Mouse (Mus musculus) heart, embryonic 14.5 days (tissue): ENCODE measurements at regions not wholly inside any gene's neighbourhood (a gene's known extent, or its start where the extent isn't known, plus 50 kb on each side); places are given as distances from the start of the nearest gene placed in this dataset.

Experiments used
- ATAC-seq: fragments of 200-750 bp; cut with Nextera tagmentation; 2 replicates; pipeline ENCODE4 v1.8.0; 2017; ENCODE audit warnings: low read depth, moderate TSS enrichment; ENCODE audit not compliant: insufficient number of reproducible peaks, insufficient read depth, low FRiP score
- H3K27ac ChIP-seq, 2 experiments: fragments of 200-500 bp in 1 of 2; fragments of 300-500 bp in 1 of 2; sonication (generic) in 1 of 2; replicated peaks in 1 of 2; 2 replicates each; pipeline ENCODE4 v1.5.1; 2012 to 2014; ENCODE audit warnings: low read depth in 2 of 2, low read length in 2 of 2, control low read depth in 1 of 2, mild to moderate bottlenecking in 1 of 2, mixed read lengths in 1 of 2; ENCODE audit not compliant: control insufficient read depth in 1 of 2, insufficient read depth in 1 of 2
- H3K27me3 ChIP-seq: fragments of 300-500 bp; sonication (generic); 2 replicates; pipeline ENCODE4 v1.6.1; 2014; ENCODE audit warnings: mild to moderate bottlenecking, low read length, control low read depth; ENCODE audit not compliant: control insufficient read depth, insufficient read depth
- H3K36me3 ChIP-seq: fragments of 300-500 bp; sonication (generic); 2 replicates; pipeline ENCODE4 v1.6.1; 2014; ENCODE audit warnings: mild to moderate bottlenecking, control low read depth, low read length, mixed read lengths; ENCODE audit not compliant: control insufficient read depth, insufficient read depth
- H3K4me1 ChIP-seq, 2 experiments: fragments of 200-500 bp in 1 of 2; fragments of 300-500 bp in 1 of 2; sonication (generic) in 1 of 2; 2 replicates each; pipeline ENCODE4 v1.6.1; 2012 to 2014; ENCODE audit warnings: low read length in 2 of 2, control low read depth in 1 of 2, mixed read lengths in 1 of 2; ENCODE audit not compliant: control insufficient read depth in 2 of 2, insufficient read depth in 2 of 2
- H3K4me2 ChIP-seq: fragments of 300-500 bp; sonication (generic); 2 replicates; pipeline ENCODE4 v1.6.1; 2014; ENCODE audit warnings: mild to moderate bottlenecking, low read length
- H3K4me3 ChIP-seq, 2 experiments: fragments of 200-500 bp in 1 of 2; fragments of 300-500 bp in 1 of 2; sonication (generic) in 1 of 2; 2 replicates each; pipeline ENCODE4 v1.5.1; 2012 to 2014; ENCODE audit warnings: low read length in 2 of 2, mild to moderate bottlenecking in 2 of 2, control low read depth in 1 of 2, low read depth in 1 of 2, moderate library complexity in 1 of 2; ENCODE audit not compliant: control insufficient read depth in 1 of 2, insufficient read depth in 1 of 2
- H3K9ac ChIP-seq: fragments of 300-500 bp; sonication (generic); 2 replicates; pipeline ENCODE4 v1.6.1; 2014; ENCODE audit warnings: mild to moderate bottlenecking, low read length
- H3K9me3 ChIP-seq: fragments of 300-500 bp; sonication (generic); 2 replicates; pipeline ENCODE4 v1.6.1; 2016; ENCODE audit warnings: low read length, control low read depth; ENCODE audit not compliant: control insufficient read depth
- WGBS: fragments of 180-500 bp; shearing (Covaris S2); extraction: QIAGEN DNeasy Blood & Tissue Kit; methylation state at CpG from one replicate; pipeline ENCODE4 v1.1.7; 2014; 5-methylcytosine and 5-hydroxymethylcytosine counted together

DNA sequence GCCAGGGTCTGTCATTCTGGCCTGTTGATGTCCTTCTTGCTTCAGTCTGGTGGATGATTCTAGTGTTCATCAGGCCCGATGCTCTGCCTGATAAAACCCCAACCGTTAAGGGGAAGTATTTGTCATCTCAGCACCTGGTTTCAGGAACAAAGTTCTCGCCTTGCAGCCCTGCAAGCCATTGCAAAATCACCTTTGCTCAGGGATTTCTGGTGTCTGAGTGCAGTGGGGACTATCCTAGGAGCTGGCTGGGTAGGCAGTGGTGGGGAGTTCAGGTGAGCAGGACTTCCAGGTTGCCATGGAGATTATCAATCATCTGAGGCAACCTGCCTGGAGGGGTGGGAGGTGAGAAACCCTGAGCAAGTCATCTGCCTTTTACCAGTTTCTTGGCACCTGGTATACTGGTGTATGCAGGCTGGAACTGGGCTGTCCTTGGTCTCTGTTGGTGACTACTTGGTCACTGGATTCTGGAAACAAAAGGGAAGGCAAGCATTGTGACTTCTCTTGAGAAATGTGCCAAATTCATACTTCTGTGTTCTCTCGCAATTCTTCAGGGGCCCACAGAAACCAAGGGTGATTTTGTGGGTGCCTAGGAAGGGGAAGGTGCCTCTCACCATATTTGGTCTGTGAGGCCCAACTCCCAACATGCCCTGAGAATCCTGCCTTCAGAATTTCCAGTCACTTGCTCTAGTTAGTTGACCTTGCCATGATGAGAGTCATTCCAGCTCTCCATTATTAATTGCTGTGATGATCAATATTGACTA is 154.7 kb upstream of the Id2 start:
- no peak overlapping the region for H3K4me2 ChIP-seq
- H3K27me3 ChIP-seq: no peaks in the 10 kb centered on the region
- WGBS: 80% methylated on average over 4 of the region's 4 CpGs
- H3K9ac ChIP-seq: no peak overlapping the region
- no peaks in the 10 kb centered on the region for H3K36me3 ChIP-seq
- no peak overlapping the region for H3K27ac ChIP-seq
- no peak overlapping the region for H3K4me3 ChIP-seq
- peaks cover 10% of the 10 kb centered on the region; the same call in 1 of the 2 replicates for H3K9me3 ChIP-seq
- no peak for ATAC-seq
- peaks cover 11 to 17% of the 10 kb centered on the region in 2 experiments; a peak in 3 of 4 replicates for H3K4me1 ChIP-seq

DNA sequence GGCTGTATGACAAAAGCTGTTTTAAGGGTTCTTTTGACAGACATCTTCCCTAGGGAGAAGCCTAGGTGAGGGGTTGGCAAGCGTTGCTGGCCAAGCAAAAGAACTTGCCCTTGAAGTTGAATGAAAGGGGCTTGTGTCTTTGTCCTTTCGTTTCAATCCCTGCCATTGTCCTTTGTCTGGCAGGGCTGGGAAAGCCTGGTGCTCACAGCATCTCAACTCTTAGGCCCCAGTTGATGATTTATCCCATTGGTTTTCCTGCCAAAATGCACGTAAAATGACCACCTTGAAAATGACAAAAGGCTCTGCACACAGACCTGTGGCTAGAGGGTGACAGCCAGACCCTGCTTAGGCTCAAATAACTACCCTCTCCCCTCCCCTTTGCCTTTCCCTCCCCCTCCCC is 153.9 kb upstream of the Id2 start:
- no peak for ATAC-seq
- Histone ChIP-seq H3K36me3 (no peaks in the 10 kb centered on the region), H3K9me3 (peaks cover 10% of the 10 kb centered on the region; the same call in 1 of the 2 replicates), H3K27ac (no peak overlapping the region), H3K4me3 (no peak overlapping the region), H3K27me3 (no peaks in the 10 kb centered on the region), H3K4me2 (no peak overlapping the region), H3K4me1 (peaks cover 6 to 16% of the 10 kb centered on the region in 2 experiments; a peak in 3 of 4 replicates), H3K9ac (no peak overlapping the region)
- WGBS: 73% methylated on average over 3 of the region's 3 CpGs

DNA sequence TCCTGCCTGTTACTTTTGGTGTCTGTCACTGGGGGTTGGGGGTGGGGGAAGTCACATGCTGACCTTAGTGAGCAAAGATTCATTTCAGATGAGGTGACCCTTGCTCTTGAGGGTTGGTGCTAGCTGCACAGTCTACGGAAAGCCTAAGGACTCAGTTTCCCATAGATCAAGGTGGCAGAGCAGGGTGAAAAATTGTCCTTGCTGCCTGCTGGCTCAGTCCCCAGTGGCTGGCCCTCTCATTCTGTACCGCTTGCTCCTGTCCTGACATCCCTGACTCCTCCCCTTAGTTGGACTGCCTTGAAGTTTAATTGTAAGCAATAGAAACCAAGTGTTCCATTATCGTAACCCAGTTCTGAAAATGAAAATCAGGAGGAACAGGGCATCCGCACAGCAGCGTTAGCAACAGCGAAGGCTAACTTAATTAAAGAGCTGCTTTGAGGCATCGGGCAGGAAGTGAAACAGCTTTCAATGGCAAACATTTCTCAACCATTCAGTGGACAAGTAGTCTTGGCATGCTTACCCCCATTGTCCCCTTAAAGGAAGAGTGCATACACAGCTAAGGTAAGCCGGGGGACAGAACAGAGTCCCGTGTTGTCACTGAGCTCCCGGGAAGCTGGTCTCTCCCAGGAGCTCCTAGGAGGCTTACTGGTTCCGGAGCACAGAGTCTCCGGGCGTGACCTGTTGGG is 151.9 kb upstream of the Id2 start:
- H3K9ac ChIP-seq: no peak overlapping the region
- no peak overlapping the region for H3K4me2 ChIP-seq

DNA sequence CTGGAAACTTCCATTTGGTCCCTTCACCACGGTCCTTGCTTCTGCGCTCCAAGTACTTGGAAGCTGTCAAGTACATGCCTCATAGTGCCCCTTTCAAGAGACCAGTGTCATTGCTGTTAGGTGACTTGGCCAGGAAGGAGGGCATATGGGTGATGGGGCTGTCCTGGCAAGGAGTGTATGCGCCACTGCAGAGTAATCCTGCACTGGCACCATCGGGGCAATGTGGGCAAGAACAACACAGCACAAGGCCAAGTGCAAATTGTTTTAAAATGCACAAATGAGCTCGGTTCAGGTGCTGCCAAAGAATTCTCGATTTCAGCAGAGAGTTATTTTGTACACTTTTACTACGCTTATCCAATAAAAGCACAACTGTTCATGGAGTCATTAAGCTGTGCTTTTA is 149.6 kb upstream of the Id2 start:
- H3K36me3 ChIP-seq: no peaks in the 10 kb centered on the region

More for the DNA sequence above, 151.9 kb upstream of the Id2 start:
- ATAC-seq: no peak
- H3K4me3 ChIP-seq: no peak overlapping the region
- no peaks in the 10 kb centered on the region for H3K27me3 ChIP-seq
- 81% methylated on average over 13 of the region's 13 CpGs for WGBS
- H3K36me3 ChIP-seq: no peaks in the 10 kb centered on the region
- H3K4me1 ChIP-seq: peaks cover 13 to 26% of the 10 kb centered on the region in 2 experiments
- peaks cover 10% of the 10 kb centered on the region; the same call in 1 of the 2 replicates for H3K9me3 ChIP-seq
- H3K27ac ChIP-seq: no peak overlapping the region

DNA sequence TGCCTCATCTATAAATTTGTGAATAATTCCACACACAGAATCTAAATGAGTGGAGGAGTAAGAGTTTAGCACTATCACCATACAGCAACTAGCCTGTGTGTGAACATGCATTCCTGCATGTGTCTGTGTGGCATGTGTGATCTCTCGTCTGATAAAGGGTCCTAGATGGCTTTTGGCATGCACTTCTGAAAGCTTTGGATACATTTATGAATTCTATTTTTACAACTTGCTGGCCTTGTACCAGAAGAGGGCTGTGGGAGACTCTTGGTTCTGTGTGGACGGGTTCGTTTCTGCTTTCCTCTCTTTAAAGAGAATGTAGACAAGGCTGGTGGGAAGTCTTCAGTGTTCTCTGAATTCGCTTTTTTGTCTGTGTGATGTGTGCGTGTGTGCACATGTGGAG is 148.7 kb upstream of the Id2 start:
- Histone ChIP-seq H3K4me2 (peak overlapping the region; percentile 21; the same call in 1 of the 2 replicates), H3K36me3 (no peaks in the 10 kb centered on the region), H3K9me3 (no peaks in the 10 kb centered on the region), H3K9ac (0 out of 2 replicates have a peak overlapping the region, but pooled peaks have one; percentile 8), H3K27me3 (no peaks in the 10 kb centered on the region), H3K27ac (peak overlapping the region in 1 of 2 experiments; percentile 44; a peak in 1 of 4 replicates), H3K4me3 (no peak overlapping the region), H3K4me1 (peaks cover 13 to 26% of the 10 kb centered on the region in 2 experiments)
- WGBS: 49% methylated on average over 5 of the region's 5 CpGs
- no peak for ATAC-seq

More for the DNA sequence above, 149.6 kb upstream of the Id2 start:
- no peaks in the 10 kb centered on the region for H3K9me3 ChIP-seq
- H3K4me3 ChIP-seq: no peak overlapping the region
- no peaks in the 10 kb centered on the region for H3K27me3 ChIP-seq
- no peak overlapping the region for H3K4me2 ChIP-seq
- peaks cover 13 to 26% of the 10 kb centered on the region in 2 experiments for H3K4me1 ChIP-seq
- no peak overlapping the region for H3K9ac ChIP-seq
- no peak for ATAC-seq
- H3K27ac ChIP-seq: no peak overlapping the region
- WGBS: 82% methylated on average over 7 of the region's 7 CpGs

DNA sequence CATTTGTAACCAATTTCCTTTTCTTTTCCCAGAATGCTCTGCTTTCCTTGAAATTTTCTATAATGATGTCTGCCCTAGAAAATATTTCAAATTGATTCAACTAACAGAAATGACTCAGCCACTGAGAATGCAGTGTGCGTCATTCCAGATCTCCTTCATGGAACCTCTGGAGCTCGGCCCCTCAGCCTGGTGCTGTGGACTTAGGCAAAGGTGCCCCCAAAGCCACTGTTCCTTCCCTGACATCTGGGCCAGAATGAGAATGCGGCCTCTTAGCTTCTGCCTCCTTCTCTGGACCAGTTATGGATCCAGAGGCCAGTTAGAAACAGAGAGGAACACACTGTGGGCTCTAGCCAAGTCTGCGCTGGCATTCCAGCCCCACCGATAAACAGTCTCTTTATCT is 148.3 kb upstream of the Id2 start:
- Histone ChIP-seq H3K4me2 (0 out of 2 replicates have a peak overlapping the region, but pooled peaks have one; percentile 21), H3K4me1 (peaks cover 16 to 28% of the 10 kb centered on the region in 2 experiments), H3K36me3 (no peaks in the 10 kb centered on the region), H3K9me3 (no peaks in the 10 kb centered on the region), H3K4me3 (no peak overlapping the region), H3K27me3 (no peaks in the 10 kb centered on the region), H3K9ac (0 out of 2 replicates have a peak overlapping the region, but pooled peaks have one; percentile 8), H3K27ac (peak overlapping the region; percentile 42 to 44; a peak in 2 of 4 replicates)
- no peak for ATAC-seq
- 42% methylated on average over 5 of the region's 5 CpGs for WGBS

DNA sequence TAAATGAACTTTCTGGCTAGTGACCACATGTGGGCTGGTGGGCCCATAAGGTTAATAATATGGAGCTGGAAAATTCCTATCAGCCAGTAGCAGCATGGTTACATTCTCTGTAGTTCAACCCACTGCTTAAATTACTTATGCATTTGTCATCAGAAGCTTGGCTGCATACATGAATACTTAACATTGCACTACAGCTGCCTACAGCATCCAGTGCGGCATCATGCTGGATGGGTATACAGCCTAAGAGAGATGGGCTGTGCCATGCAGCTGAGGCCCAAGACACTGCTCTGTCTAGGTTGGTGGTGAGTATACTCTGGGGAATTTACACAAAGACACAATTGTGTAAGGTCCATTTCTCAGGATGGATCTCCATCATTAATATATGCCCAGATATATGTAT is 147.7 kb upstream of the Id2 start:
- Histone ChIP-seq H3K4me1 (peaks cover 21 to 34% of the 10 kb centered on the region in 2 experiments), H3K9ac (no peak overlapping the region), H3K9me3 (no peaks in the 10 kb centered on the region), H3K36me3 (no peaks in the 10 kb centered on the region), H3K27ac (no peak overlapping the region), H3K4me2 (no peak overlapping the region), H3K4me3 (no peak overlapping the region), H3K27me3 (no peaks in the 10 kb centered on the region)
- whole genome bisulfite sequencing: 86% methylated on average over 1 of the region's 1 CpGs
- no peak for ATAC-seq
